ENCODE assay signal across 8 mouse cellular contexts in the genomic region with DNA sequence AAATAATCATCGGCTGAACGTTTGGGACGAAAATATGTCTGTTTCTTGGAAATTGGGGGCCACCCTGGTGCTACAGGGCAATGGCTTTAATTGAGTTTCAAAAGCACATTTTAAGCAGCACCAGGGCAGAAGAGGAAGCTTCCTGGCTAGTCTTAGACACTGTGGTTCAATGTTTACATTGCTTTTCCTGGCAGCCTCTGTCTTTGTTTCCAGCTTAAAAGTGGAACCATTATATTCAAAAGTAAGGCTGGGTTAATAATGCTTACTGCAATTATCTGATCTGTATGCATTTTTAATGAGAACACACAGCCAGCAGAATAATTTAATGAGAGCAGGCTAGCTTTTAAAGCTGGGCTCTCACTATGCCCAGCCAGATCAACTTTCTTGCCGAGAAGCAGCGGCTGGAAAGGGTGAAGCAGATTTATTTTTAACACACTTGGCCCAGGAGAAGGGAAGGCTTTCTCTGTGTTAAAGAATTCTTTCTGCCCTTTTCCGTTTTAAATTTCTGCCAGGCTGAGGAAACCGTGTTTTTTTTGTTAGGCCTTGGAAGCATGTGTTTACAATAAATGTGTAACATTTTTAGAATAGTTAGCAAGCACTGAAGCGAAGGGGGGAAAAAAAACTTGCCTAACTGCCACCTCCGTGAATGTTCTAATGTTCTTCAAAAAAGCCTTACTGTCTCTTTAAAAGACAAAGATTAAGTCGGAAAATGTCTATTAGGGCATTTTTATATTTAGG. TPM values are rescaled to one million over a fixed set of nuclear protein-coding genes. Genes with fewer than 3 reads are reported as not detected.
DNase-seq lines count a peak whose midpoint lies in the region; ATAC-seq lines count a peak whose summit lies in the region.

No protein-coding gene starts in this region.

- no peaks in the 10 kb centered on the region for H3K27me3 ChIP-seq in kidney, embryonic 15.5 days

- peak overlapping the region; percentile 79 for H3K4me3 ChIP-seq in kidney, embryonic 15.5 days (replicated peaks)

- WGBS in kidney, embryonic 15.5 days = 6% methylated on average over 10 of the region's 10 CpGs

- H3K4me1 ChIP-seq in kidney, embryonic 15.5 days = peaks cover 56% of the 10 kb centered on the region

- peak overlapping the region; percentile 72 for H3K9ac ChIP-seq in kidney, embryonic 15.5 days

- intact Hi-C loops in heart, postnatal 10 days (cut with DNase I) = loop anchor here (2.0 to 5.0 kb wide), 4 partner anchors 20 to 201 kb away; partner anchors contain the start of gene Rap2a
- intact Hi-C loops in left cerebral cortex, postnatal 36 days (cut with DNase I) = loop anchor here (2.0 to 5.0 kb wide), 4 partner anchors 96 to 201 kb away; partner anchors contain the start of gene Rap2a

- no peak for DNase-seq in kidney, postnatal 14 days
- DNase-seq in adipocyte (ENCODE audit: low spot score) = peak; percentile 54
- peak; percentile 55 to 59 for DNase-seq in heart, postnatal 10 days
- peak; percentile 52 for DNase-seq in lung, postnatal 25 days (ENCODE audit: low spot score)
- no peak for DNase-seq in frontal cortex, postnatal 14 days (ENCODE audit: low spot score in 2 of 2)
- no peak for DNase-seq in left cerebral cortex, postnatal 36 days (ENCODE audit: low spot score in 2 of 2)
- no peak for DNase-seq in gastrocnemius, postnatal 10 days

- no peaks in the 10 kb centered on the region for H3K36me3 ChIP-seq in kidney, embryonic 15.5 days

- no peak for ATAC-seq in kidney, embryonic 15.5 days (replicated peaks; ENCODE audit: low FRiP score)

- H3K9me3 ChIP-seq in kidney, embryonic 15.5 days (replicated peaks) = no peaks in the 10 kb centered on the region

- H3K4me2 ChIP-seq in kidney, embryonic 15.5 days = peak overlapping the region; percentile 72

- peak overlapping the region; percentile 97 for H3K27ac ChIP-seq in kidney, embryonic 15.5 days

RNA-seq across cellular contexts. Expression of gene Mbnl2, which starts 1.0 kb away (rescaled TPM):
- 91.4 and 91.7 TPM in 2 replicates for polyA plus RNA-seq in kidney, embryonic 15.5 days (2015; fragmentation: Nextera tagmentation; extraction: Ambion mirVana)
- total RNA-seq in heart, postnatal 10 days (2021) = 100 to 1,000 TPM; 223 to 270 TPM
- 100 to 1,000 TPM; 223 to 270 TPM for total RNA-seq in left cerebral cortex, postnatal 36 days (2021)
- 100 to 1,000 TPM; 213 to 224 TPM for total RNA-seq in gastrocnemius, postnatal 10 days (2021)

Comparison
In these comparisons a context has a peak if more than half of its experiments do, and no peak if none do; other contexts are left out.
1. DNase-seq: peak in adipocyte (single experiment), heart, postnatal 10 days (2 of 2) and lung, postnatal 25 days (single experiment); none in kidney, postnatal 14 days (single experiment), frontal cortex, postnatal 14 days (0 of 2), left cerebral cortex, postnatal 36 days (0 of 2) and gastrocnemius, postnatal 10 days (single experiment).